Mouse (Mus musculus): ENCODE results near the gene C530008M17Rik. TPM values are rescaled to one million over a fixed set of nuclear protein-coding genes. Genes with fewer than 3 reads are reported as not detected.
"Not testable (repeated sequence)": the region's sequence is repeated elsewhere in the genome, so short reads cannot be mapped to it uniquely, and the experiment has no call there.

C530008M17Rik gene
- total RNA-seq, 2 experiments from 2014 or later = 2.4 to 2.7 TPM

DNA sequence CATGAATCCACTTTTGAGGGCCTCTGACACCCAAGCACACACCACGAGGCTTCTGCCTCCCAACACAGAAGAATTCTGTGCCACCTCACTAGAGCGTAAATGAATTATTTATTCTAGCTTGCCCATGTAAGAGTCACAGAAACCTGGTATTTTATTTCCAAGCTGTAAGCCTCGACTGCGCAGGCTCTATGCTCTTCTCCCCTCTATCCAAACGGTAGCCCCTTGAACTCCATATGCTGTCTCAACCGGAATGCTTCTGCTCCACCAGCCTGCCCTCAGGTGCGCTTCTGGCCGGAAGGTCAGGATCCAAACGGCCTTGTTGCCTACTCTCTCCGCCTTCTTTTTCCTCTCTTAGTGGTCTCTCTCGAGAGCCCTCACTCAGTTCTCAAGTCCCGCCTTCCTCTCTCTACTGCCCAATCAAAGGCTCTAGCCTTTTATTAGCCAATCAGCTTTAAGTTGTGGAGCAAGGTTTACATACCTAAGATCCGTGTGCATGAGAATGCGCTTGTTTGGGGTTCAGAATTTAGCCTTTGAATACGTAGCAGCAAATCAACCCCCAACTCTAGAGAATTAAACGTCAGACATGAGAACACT, 212.5 kb downstream of the C530008M17Rik start:
- intact Hi-C loops (cut with DNase I) = no loop called here

GRCm38 (mm10) chr5:76869553-76869952, 213.2 kb downstream of the C530008M17Rik start:
- no peak for DNase-seq
- intact Hi-C loops (cut with DNase I) = no loop called here

More for the DNA sequence above, 212.5 kb downstream of the C530008M17Rik start:
- DNase-seq = peak in 1 of 2 experiments; percentile 3

DNA sequence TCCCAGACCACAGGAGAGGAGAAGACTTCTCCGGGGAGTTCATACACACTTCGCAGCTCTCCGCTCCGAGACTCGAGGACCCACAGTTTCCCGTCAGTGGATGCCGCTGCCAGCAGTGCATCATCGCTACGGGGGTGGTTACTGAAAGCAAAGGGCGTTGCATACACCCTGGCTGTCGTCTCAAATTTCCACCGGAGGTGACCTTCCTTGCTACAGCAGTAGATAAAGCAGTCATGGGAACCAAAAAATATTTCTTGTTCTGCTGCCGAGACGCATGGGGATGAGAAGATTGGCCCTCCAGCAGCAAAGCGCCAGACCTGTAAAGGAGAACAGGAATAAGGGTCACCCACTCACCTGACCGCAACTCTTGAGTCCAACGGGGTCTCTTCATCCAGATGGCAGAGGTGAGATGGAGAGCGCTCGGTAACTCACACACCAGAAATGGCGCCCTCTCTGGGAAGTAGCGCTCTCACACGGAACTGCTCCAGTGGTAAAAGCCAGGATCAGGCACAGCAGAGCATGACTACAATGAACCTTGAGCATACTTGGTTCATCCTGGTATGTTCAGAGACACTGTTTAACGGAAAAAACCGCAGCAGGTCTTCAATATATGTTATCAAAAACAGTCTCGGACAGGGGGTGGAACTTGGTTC, 219.9 kb downstream of the C530008M17Rik start:
- intact Hi-C loops (cut with DNase I) = no loop called here
- DNase-seq = peak; percentile 31 to 43

DNA sequence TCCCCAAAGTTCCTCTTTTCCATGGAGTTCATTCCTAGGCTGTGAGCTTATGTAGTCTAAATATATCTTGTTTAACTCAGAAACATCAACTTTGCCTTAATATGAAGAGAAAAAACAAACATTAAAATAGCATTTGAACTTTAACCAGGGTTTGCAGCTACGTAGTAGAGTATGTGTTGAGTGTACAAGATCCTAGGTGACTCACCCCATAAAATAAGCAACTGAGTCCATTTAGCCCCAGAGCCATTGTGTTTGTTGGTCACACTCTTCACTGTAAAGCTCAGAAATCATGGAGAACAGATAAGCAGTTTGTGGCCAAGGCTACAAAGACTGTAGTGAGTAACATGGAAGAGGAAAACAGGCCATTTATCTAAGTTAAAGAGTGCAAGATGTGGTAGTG, 227.8 kb downstream of the C530008M17Rik start:
- DNase-seq = no peak
- intact Hi-C loops (cut with DNase I) = no loop called here

GRCm38 (mm10) chr5:76887011-76887410, 230.7 kb downstream of the C530008M17Rik start:
- DNase-seq = no peak
- intact Hi-C loops (cut with DNase I) = no loop called here

GRCm38 (mm10) chr5:76892608-76893007, 236.3 kb downstream of the C530008M17Rik start:
- intact Hi-C loops (cut with DNase I) = no loop called here
- DNase-seq = no peak

DNA sequence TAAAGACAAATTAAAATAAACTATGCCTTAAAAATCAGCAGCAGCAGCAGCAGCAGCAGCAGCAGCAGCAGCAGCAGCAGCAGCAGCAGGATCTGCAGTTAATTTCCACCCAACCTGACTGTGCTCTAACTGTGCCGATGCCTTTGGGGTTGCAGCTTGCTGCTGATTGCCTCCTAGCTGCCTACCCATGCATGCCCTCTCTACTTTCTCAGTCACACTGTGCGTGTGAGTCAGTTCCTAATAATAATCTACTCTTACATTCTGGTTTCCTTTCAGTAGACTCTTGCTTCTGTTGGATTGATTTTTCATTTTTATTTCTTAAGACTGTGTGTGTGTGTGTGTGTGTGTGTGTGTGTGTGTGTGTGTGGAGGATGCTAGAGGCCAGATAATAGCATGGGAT, 236.8 kb downstream of the C530008M17Rik start:
- no peak for DNase-seq
- intact Hi-C loops (cut with DNase I) = no loop called here

GRCm38 (mm10) chr5:76902131-76902530, 245.8 kb downstream of the C530008M17Rik start:
- DNase-seq = no peak
- intact Hi-C loops (cut with DNase I) = no loop called here

- intact Hi-C loops (cut with DNase I) = loop anchor here (1.0 to 2.0 kb wide), 2 partner anchors 46 to 70 kb away; partner anchors contain the start of genes Paics, Ppat and Srp72
These were observed 248.5 kb downstream of the C530008M17Rik start for GRCm38 (mm10) chr5:76904713-76905404.

GRCm38 (mm10) chr5:76905405-76906154, 249.3 kb downstream of the C530008M17Rik start, which contains the start of gene Aasdh:
Aasdh (minus strand) TSS chr5:76905514.
- peak; percentile 97 to 99 for DNase-seq
- intact Hi-C loops (cut with DNase I) = loop anchor here (1.0 to 2.0 kb wide), 2 partner anchors 46 to 69 kb away; partner anchors contain the start of genes Paics, Ppat and Srp72

More at GRCm38 (mm10) chr5:76904713-76905404, 248.5 kb downstream of the C530008M17Rik start:
- DNase-seq = no peak

DNA sequence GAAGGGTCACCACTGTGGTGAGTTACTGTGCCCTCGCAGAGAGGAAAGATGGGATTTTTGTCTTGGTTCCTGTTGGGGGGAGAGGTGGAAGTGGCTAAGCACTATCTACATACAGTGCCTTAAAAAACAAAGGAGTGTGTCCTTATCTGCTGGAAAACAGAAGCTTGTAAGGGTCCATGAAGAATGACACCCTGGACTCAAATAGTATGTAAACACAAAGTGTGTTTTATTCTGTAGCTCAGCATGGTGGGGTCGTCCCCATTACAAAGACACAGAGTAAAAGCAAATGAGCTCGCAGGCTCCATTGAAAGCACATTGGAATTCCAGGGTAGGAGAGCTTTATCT, 249.8 kb downstream of the C530008M17Rik start:
- DNase-seq = no peak
- intact Hi-C loops (cut with DNase I) = no loop called here

DNA sequence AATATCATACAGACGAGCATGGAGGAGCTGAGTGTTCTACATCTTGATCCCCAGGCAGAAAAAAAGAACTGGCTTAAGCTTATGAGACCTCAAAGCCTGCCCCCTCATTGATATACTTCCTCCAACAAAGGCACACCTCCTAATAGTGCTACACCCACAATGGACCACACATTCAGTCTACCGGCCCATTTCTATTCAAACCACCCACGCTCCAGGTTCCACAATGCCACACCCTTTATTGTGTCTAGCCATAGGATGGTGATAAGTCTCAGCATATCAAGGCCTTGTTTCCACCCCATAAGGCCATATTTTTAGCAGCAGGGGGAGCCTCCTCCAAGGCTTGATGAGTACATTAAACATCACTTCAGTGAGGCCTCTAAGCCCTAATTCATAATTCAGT, 254.5 kb downstream of the C530008M17Rik start:
- intact Hi-C loops (cut with DNase I) = no loop called here
- DNase-seq = no peak

DNA sequence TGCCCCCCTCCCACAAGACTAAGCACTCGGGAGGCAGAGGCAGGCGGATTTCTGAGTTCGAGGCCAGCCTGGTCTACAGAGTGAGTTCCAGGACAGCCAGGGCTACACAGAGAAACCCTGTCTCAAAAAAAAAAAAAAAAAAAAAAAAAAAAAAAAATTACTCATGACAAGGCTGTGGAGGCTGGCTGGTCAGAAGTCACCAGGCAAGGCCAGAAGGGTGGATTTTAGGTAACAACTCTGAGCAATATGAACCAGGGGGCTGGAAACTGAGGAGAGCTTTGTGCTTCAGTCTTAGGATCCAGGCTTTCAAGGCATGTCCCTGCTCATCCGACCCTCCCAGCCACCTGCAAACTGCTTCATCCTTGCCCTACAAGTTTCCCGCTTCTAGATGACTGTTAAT, 256.2 kb downstream of the C530008M17Rik start:
- DNase-seq; intact Hi-C loops (cut with DNase I): not testable (repeated sequence)

GRCm38 (mm10) chr5:76922833-76923232, 266.5 kb downstream of the C530008M17Rik start:
- DNase-seq = no peak
- intact Hi-C loops (cut with DNase I) = no loop called here

Other genes starting within 250 kb of the C530008M17Rik start
- not detected for gene Gm7271, start 172.5 kb upstream of the C530008M17Rik start, total RNA-seq (2021)
- 10 to 100 TPM; 11.9 to 15.2 TPM for gene Exoc1, start 127.2 kb upstream of the C530008M17Rik start, total RNA-seq (2021)
- 1 to 10 TPM; 3.1 to 3.4 TPM for gene Cep135, start 67.8 kb upstream of the C530008M17Rik start, total RNA-seq (2021)
- 10 to 100 TPM; 13.9 to 16.2 TPM for gene Aasdh, start 249.0 kb downstream of the C530008M17Rik start, total RNA-seq (2021)

Measured in heart, postnatal 36 days (tissue).